Mouse (Mus musculus): ENCODE measurements around the gene Atp5d.

Atp5d gene

DNA sequence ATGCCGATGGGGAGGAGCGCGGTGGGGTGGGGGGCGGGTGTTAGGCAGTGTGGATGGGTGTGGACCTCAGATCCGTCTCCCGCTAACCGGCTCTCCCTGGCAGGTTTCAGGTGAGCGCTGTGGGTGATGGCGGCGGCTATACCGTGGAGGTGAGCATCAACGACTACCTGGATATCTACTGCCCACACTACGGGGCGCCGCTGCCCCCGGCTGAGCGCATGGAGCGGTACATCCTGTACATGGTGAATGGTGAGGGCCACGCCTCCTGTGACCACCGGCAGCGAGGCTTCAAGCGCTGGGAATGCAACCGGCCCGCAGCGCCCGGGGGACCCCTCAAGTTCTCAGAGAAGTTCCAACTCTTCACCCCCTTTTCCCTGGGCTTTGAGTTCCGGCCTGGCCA lies 48.2 kb downstream of the Atp5d start:
- in situ Hi-C loops (cut with MboI): no loop called here

- in situ Hi-C loops (cut with MboI): no loop called here
Measured at GRCm38 (mm10) chr10:80187739-80188138, 49.3 kb downstream of the Atp5d start.

GRCm38 (mm10) chr10:80188453-80189024 lies 50.1 kb downstream of the Atp5d start:
- in situ Hi-C loops (cut with MboI): no loop called here

GRCm38 (mm10) chr10:80189999-80190398 lies 51.6 kb downstream of the Atp5d start:
- in situ Hi-C loops (cut with MboI): no loop called here

- in situ Hi-C loops (cut with MboI): no loop called here
Measured at GRCm38 (mm10) chr10:80190491-80191051, 52.1 kb downstream of the Atp5d start.

DNA sequence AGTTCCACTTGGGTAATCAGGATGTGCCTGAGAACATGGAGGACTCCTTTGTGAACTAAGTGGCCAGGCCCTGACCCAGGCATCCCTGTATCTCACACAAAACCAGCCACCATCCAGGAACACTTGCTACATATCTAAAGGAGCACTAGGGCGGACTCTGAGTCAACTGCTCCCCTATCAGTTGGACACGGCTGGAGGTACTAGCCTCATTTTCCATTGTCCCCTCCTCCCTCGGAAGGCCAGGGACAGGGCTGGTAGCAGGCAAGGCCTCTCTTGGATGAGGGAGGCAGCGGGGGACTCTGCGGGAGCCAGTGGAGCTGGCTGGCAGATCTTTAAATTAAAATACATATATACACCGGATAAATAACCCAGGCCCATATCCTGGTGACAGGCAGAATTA lies 55.5 kb downstream of the Atp5d start:
- in situ Hi-C loops (cut with MboI): no loop called here

DNA sequence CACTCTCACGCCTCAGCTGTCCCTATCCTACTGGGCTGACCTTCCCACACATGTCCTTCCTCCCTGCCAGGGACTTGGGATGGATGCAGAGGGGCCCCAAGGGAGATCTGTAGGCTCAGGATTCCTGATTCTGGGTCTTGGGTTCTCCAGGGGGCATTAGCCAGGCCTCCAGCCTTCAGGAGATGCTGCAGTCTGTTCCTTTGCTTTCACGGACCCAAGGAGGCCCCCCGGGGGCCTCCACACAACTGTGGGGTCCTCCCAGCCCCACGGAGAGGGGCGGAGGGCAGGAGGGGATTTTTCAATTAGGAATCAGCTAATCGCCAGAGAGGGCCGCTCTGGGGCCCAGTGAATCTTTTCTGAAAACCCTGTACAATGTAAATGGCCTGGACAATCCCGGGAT lies 56.0 kb downstream of the Atp5d start:
- in situ Hi-C loops (cut with MboI): no loop called here
